Mouse (Mus musculus) ZHBTc4 (cell line): ENCODE results near the gene Zfp319.
"Not testable (repeated sequence)": the region's sequence is repeated elsewhere in the genome, so short reads cannot be mapped to it uniquely, and the experiment has no call there.

Experiments
- DNase-seq: peaks from one replicate; pipeline ENCODE4 v3.0.0-alpha.2; 2011; ENCODE audit warnings: low read depth, low spot score

The Zfp319 gene

DNA sequence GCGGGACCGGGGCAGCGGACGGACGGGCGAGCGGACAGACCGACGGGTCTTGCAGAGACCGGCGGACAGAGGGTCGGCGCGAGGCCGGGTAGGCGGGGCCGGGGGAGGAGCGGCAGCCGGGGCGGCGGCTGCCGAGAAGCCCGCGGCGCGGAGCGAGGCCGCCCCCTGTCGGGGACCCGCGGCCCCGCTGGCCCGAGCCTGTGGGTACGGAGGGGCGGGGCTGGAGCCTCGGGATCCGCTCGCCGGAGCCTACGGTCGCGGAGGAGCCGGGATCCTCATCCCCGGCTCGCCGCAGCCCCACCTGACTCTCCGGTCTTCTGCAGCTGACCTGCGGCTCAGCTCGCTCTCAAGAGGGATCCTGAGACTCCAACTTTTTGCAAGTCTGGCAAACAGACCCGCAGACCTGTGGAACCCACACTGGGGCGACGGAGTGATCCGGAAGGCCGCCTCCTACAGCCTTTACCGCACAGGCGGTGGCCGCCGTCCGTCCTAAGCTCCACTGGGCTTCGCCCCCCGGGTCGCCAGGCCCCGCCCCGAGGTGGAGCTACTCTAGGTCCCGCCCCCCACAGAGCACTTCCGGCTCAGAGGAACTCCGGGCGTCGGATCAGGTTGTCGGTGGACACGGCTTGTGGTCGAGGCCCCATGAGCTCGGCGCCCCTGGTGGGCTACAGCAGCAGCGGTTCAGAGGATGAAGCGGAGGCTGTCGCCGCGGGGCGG, at the start of gene Zfp319, which contains the start of gene Usb1:
Zfp319 (minus strand) TSS at position 231 of the 717 bp plus-strand sequence.
Usb1 (plus strand) TSS at position 565 of the 717 bp plus-strand sequence.
- peak; percentile 97 for DNase-seq

DNA sequence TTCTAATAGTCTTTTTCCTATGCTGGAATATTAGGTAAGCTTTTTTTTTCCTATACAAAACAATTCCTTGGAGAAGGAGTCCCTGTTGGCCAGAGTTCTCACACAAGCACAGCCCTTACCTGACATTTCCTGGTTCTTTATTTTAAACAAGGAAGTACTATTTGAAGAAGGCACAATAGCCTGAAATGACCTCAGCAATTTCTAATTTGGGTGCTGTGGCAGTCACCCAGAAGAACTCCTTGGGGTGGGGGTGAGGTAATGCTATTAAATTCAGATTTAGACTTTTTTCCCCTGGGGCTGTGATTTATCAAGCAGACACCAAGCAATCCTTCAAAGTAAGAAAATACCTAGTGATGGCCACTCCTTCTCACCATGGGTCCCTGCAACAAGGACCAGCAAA, 49.2 kb upstream of the Zfp319 start:
- DNase-seq: no peak

- not testable (repeated sequence) for DNase-seq
Measured at GRCm38 (mm10) chr8:95378928-95379327, 47.2 kb upstream of the Zfp319 start.

DNA sequence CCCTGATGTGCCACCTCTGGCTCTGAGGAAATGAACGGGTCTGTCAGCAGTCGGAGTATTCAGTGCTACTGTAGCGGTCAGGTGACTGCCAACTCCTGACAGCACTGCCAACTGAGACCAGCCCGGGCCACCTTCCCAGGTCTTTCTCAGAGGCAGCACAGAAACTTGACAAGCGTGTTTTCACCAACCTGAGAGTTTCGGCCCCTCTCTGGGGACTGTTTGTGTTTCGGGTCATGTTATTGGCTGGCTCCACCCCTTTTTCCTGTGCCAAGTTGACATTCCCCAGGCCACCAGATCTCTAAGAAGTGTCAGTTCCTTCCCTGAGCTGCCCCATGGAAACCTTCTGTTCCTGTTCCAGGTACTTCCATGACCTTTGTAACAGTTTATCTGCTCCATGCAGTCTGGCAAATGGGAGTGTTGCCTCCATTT, 46.1 kb upstream of the Zfp319 start:
- DNase-seq: no peak

GRCm38 (mm10) chr8:95377101-95377500, 45.4 kb upstream of the Zfp319 start:
- no peak for DNase-seq

DNA sequence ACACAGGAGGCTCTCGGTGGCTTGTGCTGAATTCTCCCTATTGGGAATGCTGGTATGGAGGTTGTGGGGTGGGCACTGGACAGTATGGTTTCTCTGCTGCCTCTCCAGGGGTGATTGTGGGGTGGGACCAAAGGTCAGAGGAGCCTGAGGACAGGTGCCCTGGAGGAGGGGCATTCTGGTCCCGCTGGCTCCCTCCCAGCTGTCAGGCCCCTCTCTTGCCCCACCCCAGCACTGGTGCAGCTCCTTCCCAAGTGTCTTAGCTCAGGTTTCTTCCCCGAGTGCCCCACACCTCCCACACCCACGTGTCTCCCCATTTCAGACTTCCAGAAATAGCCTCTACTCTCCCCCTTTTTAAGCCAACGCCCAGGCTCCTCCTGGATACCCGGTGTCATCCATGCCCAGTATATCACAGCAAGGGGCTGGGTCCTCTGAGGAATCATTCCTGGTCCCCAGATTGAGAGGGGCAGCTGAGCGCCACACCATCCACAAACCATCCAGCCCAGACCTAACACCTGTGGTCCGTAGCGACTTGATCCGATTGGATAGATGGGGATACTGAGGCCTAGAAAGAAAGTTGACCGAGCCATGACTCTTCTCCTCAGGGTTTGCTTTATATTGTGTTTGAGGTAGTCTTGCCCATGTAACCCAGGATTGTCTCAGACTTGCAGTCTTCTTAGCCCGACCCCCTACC, 44.7 kb upstream of the Zfp319 start:
- no peak for DNase-seq

DNA sequence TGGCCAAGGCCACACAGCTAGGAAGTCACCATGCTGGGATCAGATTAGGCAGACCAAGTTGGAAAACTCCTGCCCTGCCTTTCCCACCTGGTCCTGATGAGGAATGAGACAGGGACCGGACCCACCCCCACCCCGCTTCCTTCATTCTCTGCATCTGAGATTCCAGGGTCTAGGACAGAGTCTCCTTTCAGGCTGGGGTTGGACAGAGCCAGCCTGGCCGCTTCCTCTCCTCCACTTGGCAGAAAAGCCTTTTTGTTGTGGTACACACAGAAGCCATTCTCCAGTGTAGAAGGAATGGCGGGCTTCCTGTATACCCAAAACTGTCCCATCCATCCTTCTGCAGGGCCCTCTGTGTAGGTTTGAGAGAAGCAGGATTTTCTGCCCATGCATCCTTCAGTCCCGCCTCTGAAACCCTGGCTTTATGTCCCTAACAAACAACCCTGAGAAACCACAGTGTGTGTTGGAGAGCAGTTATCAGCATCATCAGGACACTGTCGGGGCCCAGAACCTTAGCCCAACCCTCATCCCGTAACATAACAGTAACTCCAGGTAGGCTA, 43.7 kb upstream of the Zfp319 start:
- DNase-seq: no peak

GRCm38 (mm10) chr8:95374429-95374828, 42.7 kb upstream of the Zfp319 start:
- DNase-seq: peak; percentile 35

GRCm38 (mm10) chr8:95373389-95374002, 41.7 kb upstream of the Zfp319 start:
- DNase-seq: no peak

- DNase-seq: peak; percentile 94
Measured at GRCm38 (mm10) chr8:95369581-95370326, 38.0 kb upstream of the Zfp319 start.

DNA sequence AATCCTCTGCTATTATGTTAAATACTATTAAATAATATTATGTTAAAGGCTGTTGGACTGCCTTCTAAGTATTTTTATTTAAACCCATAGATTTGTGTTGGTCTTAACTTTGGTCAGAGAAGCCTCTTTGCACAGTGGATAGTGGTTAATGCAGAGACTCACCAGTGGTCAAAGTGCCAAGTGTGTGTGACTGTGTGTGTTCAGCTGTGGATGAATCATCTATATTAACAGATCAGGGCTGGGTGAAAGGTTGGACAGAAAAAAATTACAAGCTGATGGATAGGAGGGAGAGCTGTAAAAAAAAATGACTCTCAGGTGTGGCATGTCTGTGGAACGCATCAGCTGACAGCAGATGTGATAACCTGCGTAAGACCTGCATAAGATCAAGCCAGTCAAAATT, 32.1 kb upstream of the Zfp319 start:
- DNase-seq: no peak

- DNase-seq: no peak
Measured at GRCm38 (mm10) chr8:95362272-95362671, 30.5 kb upstream of the Zfp319 start.

DNA sequence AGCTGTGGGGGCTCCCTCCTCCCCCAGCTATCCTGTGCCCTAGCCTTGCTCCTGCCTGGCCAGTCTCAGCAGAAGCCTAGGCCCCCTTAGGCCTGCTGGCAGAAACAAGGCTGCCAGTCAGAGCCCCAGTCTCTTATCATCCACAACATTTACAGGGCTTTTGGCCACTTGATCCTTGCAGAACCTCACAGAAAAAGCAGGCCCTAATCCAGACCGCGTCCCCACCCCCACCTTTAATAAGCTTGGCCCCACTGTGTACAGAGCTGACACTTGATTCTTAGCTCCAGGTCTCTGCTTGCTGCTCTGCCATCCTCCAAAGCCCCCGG, 29.2 kb upstream of the Zfp319 start:
- no peak for DNase-seq

DNA sequence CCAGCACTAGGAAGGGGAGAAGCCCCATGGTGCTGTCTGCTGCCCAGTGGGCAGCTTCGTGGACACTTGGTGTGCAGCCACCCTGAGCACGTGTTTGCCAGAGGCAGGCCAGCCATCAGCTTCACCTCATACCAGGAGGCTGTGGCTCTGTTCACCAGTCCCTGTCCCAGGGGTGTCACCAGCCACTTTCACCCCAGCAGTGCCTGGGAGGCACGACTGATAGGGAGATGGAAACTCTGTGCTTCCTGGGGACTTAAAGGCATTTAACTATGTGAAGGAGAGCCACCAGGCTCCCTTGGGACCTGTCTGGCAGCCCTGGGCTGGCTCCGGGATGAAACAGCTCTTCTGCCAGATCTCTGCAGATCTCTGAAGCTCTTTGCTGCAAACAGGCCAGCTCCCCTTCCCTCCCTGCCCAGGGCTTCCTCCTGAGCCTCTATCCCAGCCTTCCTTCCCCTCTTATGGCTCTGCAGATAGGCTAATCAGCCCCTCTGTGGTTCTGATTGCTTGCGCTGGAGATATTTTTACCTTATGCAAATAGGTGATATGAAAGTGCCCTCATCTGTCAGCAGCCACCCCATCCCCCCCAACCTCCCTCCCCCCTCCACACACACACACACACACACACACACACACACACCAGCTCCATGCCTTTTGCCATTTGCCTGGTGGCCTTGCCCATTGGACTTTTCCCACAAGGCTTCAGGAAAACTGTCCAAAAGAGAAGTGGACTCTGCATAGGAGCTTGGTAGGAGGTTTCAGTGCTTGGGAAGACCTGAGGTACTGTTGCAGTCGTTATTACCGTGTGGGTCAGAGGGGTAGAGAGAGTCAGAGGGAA, 28.6 kb upstream of the Zfp319 start:
- DNase-seq: no peak

DNA sequence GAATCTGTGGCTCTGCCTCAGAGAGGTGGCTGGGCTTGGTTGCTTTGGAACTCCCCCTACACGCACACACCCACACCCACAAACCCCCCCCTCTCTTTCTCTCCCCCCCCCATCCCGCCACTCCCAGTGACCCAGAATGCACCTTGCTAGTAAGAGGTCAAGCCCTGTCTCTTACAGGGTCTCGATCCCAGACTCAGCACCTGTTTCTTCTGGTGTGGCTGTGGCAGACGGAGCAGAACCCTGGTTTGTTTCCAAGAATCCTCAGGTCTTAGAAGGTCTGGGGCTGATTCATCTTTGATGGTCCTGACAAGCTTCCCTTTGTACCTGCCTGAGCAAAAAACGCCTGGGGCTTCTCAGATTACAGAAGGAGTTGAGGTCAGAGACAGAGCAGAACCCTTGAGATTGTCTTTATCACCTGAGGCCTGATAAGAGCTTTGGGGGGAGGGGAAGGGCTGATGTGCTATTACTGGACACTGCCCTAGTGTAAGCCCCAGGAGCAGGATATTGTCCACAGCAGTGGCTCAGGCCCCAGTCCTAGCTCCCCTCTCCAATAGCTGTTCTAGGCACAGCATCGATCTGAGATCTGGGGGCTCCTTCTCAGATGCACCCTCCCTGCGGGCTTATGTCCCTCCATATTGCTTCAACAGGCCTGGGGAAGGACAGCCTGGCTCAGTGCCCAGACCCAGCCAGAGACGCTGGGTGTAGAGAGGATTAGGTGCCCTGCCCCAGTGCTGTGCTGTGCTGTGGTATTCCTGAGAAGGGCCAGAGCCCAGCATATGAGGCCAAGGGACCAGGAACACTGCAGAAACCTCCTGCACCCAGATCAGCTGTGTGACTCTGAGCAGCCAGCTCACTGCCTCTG, 27.0 kb upstream of the Zfp319 start:
- no peak for DNase-seq

DNA sequence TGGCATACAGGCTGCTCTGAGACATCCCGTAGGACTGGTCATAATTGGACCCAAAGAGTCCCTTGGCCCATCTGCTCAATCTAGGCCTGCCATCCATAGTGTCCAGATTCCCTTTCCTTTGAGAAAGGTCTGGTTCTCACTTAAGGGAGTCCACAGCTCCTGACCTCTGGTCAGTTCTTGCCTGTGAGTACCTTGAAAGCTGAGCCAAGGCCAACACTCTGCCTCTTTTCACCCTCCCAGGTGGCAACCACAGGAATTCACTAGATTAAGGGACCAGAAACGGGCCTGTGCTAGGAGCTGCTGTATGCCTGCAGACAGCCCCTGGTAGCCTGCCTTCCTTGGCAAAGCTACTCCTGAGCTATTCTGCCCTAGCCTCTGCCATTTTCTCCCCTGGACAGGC, 22.9 kb upstream of the Zfp319 start:
- DNase-seq: no peak

- peak; percentile 73 for DNase-seq
Measured at GRCm38 (mm10) chr8:95352871-95353866, 21.4 kb upstream of the Zfp319 start.

DNA sequence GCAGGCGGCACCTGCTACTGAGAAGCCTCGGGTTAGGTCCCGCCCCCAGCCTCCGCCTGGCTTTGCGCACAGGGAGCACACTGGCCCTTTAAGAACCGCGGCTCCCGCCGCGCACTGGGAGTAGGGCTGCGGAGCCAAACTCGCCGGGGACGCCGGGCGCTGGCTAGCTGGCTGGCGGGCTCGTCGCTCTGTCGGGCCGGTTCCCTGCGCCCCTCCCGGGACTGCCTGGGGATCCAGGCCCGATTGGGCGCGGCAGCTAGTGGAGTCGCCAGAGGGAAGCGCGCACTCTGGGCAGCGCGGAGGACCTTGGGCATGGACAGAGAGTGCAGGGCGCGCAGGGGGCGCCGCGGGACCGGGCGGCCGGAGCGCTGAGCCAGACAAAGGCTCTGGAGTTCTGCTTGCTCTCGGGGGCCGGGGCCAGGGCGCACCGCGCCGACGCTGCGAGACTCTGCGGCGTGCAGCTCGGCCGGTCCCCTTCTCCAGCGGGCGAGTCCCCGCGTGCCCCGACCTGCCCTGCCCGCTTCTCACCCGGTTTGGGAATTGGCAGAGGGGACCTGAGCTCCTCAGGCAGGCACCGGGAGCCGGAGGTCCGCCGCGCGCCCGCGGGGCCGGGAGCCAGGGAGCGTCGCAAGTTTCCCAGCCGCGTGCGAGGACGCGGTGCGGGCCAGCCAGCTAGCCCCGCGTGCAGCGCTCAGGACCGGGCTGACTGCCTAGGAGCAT, 20.6 kb upstream of the Zfp319 start, which contains the start of gene Mmp15:
Mmp15 (plus strand) TSS at position 118 of the 720 bp plus-strand sequence.
- DNase-seq: peak; percentile 93
